Mouse (Mus musculus): Measurements from ENCODE around the gene Irak1. TPM values are rescaled to one million over a fixed set of nuclear protein-coding genes. Genes with fewer than 3 reads are reported as not detected.

Gene Irak1
- total RNA-seq (2023): 123 TPM

GRCm38 (mm10) chrX:74023188-74024049, at the start of gene Irak1:
TSS of gene Irak1 (minus strand) at chrX:74023918.

GRCm38 (mm10) chrX:73966248-73967176, 57.2 kb downstream of the Irak1 start, which contains the start of gene Hcfc1:
TSS of gene Hcfc1 (minus strand) at chrX:73966357.

Other genes starting within 250 kb of the Irak1 start
- gene Srpk3, start 249.5 kb downstream of the Irak1 start, total RNA-seq (2023): 9.1 TPM
- gene Idh3g, start 237.0 kb downstream of the Irak1 start, total RNA-seq (2023): 139 TPM
- gene Ssr4, start 236.9 kb downstream of the Irak1 start, total RNA-seq (2023): 109 TPM
- 1.1 TPM for gene Pdzd4, start 198.9 kb downstream of the Irak1 start, total RNA-seq (2023)
- not detected for gene Avpr2, start 131.8 kb downstream of the Irak1 start, total RNA-seq (2023)
- 61.1 TPM for gene L1cam, start 127.8 kb downstream of the Irak1 start, total RNA-seq (2023)
- 268 TPM for gene Arhgap4, start 102.0 kb downstream of the Irak1 start, total RNA-seq (2023)
- 61.7 TPM for gene Naa10, start 102.0 kb downstream of the Irak1 start, total RNA-seq (2023)
- gene Renbp, start 93.1 kb downstream of the Irak1 start, total RNA-seq (2023): 4.7 TPM
- gene Hcfc1, start 57.6 kb downstream of the Irak1 start, total RNA-seq (2023): 85.9 TPM
- gene Opn1mw, start 103.5 kb upstream of the Irak1 start, total RNA-seq (2023): not detected
- 49.3 TPM for gene Mecp2, start 111.4 kb upstream of the Irak1 start, total RNA-seq (2023)
- gene Tex28, start 143.9 kb upstream of the Irak1 start, total RNA-seq (2023): not detected
- gene Tktl1, start 153.3 kb upstream of the Irak1 start, total RNA-seq (2023): not detected
- 638 TPM for gene Flna, start 225.9 kb upstream of the Irak1 start, total RNA-seq (2023)
- 81.9 TPM for gene Emd, start 230.8 kb upstream of the Irak1 start, total RNA-seq (2023)
- gene Rpl10, start 246.9 kb upstream of the Irak1 start, total RNA-seq (2023): 757 TPM